Mouse (Mus musculus): Measurements from ENCODE around the gene Scn9a. TPM values are rescaled to one million over a fixed set of nuclear protein-coding genes. Genes with fewer than 3 reads are reported as not detected.

Scn9a gene
- total and polyA plus RNA-seq, 2 experiments = not detected

DNA sequence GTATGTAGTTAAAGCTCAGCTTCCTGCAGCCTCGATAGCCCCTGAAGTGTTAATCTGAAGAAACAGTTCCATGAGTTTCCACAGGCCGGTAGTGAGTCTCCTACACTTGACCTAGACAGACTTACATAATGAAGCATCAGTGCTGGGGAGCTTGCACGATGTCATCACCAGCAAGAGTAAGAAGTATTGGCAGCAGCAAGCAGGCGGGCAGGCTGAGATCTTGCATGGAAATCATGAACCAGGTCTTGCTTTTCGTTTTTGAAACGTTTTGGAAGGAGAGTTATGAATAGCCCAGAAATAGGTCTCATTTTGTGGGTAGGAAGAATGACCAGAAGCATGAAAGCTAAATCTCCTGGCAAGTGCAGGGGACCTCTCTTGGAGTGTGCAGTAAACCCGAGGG lies 194.1 kb downstream of the Scn9a start, which contains the start of gene Scn1a:
Scn1a (minus strand) TSS at position 130 of the 400 bp plus-strand sequence.
- Histone ChIP-seq H3K79me2 (ENCODE audit: control insufficient read depth, insufficient read depth, low read length) (no peaks in the 10 kb centered on the region), H3K9ac (ENCODE audit: low read depth, low read length) (no peak within 1 kb of the TSS), H3K4me1 (ENCODE audit: control insufficient read depth, insufficient read depth, low read length) (no peaks in the 10 kb centered on the region), H3K27me3 (ENCODE audit: control insufficient read depth, insufficient read depth, low read length) (no peaks in the 10 kb centered on the region), H3K4me3 (ENCODE audit: insufficient read depth, low read depth, low read length) (no peak within 1 kb of the TSS), H3K27ac (replicated peaks; ENCODE audit: insufficient read depth, low read depth, low read length) (no peak within 1 kb of the TSS), H3K36me3 (ENCODE audit: control insufficient read depth, insufficient read depth, low read length) (no peaks in the 10 kb centered on the region)
- TF ChIP-seq CTCF (IDR thresholded peaks at IDR 0.05; ENCODE audit: low read depth, low read length) (no peak), POLR2A (IDR thresholded peaks at IDR 0.05; ENCODE audit: extremely low read depth, insufficient read depth, low read length) (no peak)
- DNase-seq (ENCODE audit: extremely low read depth, low read depth, low spot score) = no peak
- 15% methylated on average over 7 of the region's 7 CpGs for WGBS

DNA sequence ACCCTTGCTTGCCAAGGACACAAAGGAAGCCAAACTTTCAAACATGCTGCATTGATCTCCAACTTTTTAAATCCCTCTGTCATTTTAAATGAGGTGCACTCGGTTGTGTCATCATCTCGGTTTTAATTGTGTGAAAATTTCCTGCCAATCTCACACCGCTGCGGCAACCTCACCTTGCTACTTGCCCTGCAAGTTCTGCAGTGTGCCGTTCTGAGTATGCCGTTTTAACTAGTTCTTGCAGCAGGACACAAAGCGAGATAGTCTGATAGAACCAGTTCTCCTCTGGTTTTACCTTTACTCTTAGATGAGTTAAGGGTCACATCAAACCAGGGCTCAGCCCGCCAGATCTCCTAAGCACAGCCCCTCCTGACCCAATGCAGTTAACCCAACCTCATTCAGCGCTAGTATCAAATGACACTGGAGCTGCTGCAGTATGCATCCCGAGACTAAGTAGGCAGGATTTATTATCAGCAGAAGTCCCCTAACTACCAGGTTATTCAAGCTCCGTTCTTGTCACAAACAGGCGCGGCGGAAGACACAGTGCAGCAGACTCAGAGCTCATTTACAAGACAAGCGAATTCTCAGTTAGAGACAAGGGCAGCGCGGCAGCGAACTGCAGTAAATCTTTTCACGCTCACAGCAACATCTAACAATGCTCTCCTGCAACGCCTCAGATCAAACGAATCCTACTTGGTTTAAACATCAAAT lies 194.8 kb downstream of the Scn9a start:
- WGBS = 10% methylated on average over 21 of the region's 21 CpGs
- H3K9ac ChIP-seq (ENCODE audit: low read depth, low read length) = no peak overlapping the region
- no peaks in the 10 kb centered on the region for H3K4me1 ChIP-seq (ENCODE audit: control insufficient read depth, insufficient read depth, low read length)
- H3K36me3 ChIP-seq (ENCODE audit: control insufficient read depth, insufficient read depth, low read length) = no peaks in the 10 kb centered on the region
- no peaks in the 10 kb centered on the region for H3K27me3 ChIP-seq (ENCODE audit: control insufficient read depth, insufficient read depth, low read length)
- no peaks in the 10 kb centered on the region for H3K79me2 ChIP-seq (ENCODE audit: control insufficient read depth, insufficient read depth, low read length)
- no peak for DNase-seq (ENCODE audit: extremely low read depth, low read depth, low spot score)
- TF ChIP-seq POLR2A (IDR thresholded peaks at IDR 0.05; ENCODE audit: extremely low read depth, insufficient read depth, low read length) (no peak), CTCF (IDR thresholded peaks at IDR 0.05; ENCODE audit: low read depth, low read length) (no peak)
- no peak overlapping the region for H3K27ac ChIP-seq (replicated peaks; ENCODE audit: insufficient read depth, low read depth, low read length)
- H3K4me3 ChIP-seq (ENCODE audit: insufficient read depth, low read depth, low read length) = no peak overlapping the region

DNA sequence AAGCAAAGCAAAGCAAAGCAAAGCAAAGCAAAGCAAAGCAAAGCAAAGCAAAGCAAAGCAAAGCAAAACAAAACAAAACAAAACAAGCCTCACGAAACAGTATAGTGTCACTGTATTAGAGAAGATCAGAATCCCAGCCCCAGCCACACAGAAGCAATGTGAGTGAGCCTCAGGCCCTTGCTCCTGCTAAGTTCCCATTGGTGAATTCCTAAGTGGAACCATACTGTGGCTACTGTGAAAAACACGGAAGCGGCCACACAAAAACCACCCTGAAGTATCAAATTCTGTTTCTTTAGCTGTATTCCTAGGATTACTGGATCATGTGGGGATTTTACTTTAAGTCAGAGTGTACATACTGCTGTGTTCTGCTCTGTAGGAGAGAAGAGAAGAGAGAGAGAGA lies 198.5 kb downstream of the Scn9a start:
- TF ChIP-seq CTCF (IDR thresholded peaks at IDR 0.05; ENCODE audit: low read depth, low read length) (no peak), POLR2A (IDR thresholded peaks at IDR 0.05; ENCODE audit: extremely low read depth, insufficient read depth, low read length) (no peak)
- no peaks in the 10 kb centered on the region for H3K36me3 ChIP-seq (ENCODE audit: control insufficient read depth, insufficient read depth, low read length)
- DNase-seq (ENCODE audit: extremely low read depth, low read depth, low spot score) = no peak
- H3K9ac ChIP-seq (ENCODE audit: low read depth, low read length) = no peak overlapping the region
- no peak overlapping the region for H3K27ac ChIP-seq (replicated peaks; ENCODE audit: insufficient read depth, low read depth, low read length)
- no peaks in the 10 kb centered on the region for H3K79me2 ChIP-seq (ENCODE audit: control insufficient read depth, insufficient read depth, low read length)
- H3K4me1 ChIP-seq (ENCODE audit: control insufficient read depth, insufficient read depth, low read length) = no peaks in the 10 kb centered on the region
- WGBS = 64% methylated on average over 3 of the region's 3 CpGs
- H3K4me3 ChIP-seq (ENCODE audit: insufficient read depth, low read depth, low read length) = no peak overlapping the region
- no peaks in the 10 kb centered on the region for H3K27me3 ChIP-seq (ENCODE audit: control insufficient read depth, insufficient read depth, low read length)

Other genes starting within 250 kb of the Scn9a start
- 0.07 TPM in 1 of 2 replicates, not detected in the other for gene Scn1a, start 194.1 kb downstream of the Scn9a start, total RNA-seq (2014; rRNA removed)
- not detected in 2 replicates for gene Scn1a, start 194.1 kb downstream of the Scn9a start, polyA plus RNA-seq (2012; rRNA removed)
- 0.55 and 0.60 TPM in 2 replicates for gene Scn7a, start 150.0 kb upstream of the Scn9a start, total RNA-seq (2014; rRNA removed)
- 0.01 and 0.02 TPM in 2 replicates for gene Scn7a, start 150.0 kb upstream of the Scn9a start, polyA plus RNA-seq (2012; rRNA removed)